Mouse (Mus musculus): ENCODE data around the gene F10. TPM values are rescaled to one million over a fixed set of nuclear protein-coding genes. Genes with fewer than 3 reads are reported as not detected.

F10 gene
- polyA plus RNA-seq (2012; rRNA removed), result 0.76 and 1.3 TPM in 2 replicates

DNA sequence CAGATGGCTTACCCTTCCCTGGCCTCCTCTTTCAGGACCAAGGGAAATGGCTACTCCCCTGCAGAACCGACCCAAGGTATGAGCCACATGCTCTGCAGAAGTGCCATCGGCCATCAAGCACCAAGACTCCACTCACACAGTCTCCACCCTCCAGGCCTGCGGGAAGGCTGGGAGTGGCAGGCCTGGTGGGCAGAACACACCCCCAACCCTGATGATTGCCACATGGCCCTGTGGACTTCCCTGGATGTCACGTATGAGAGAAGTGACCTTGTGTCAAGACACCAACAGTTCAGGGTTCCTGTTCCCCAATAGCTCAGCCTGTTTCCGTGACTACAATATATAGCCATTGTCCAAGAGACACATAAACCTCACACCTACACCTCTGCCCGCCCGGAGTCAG, at the start of gene F10:
Gene F10 (plus strand): TSS at position 294 of the 400 bp plus-strand sequence.

DNA sequence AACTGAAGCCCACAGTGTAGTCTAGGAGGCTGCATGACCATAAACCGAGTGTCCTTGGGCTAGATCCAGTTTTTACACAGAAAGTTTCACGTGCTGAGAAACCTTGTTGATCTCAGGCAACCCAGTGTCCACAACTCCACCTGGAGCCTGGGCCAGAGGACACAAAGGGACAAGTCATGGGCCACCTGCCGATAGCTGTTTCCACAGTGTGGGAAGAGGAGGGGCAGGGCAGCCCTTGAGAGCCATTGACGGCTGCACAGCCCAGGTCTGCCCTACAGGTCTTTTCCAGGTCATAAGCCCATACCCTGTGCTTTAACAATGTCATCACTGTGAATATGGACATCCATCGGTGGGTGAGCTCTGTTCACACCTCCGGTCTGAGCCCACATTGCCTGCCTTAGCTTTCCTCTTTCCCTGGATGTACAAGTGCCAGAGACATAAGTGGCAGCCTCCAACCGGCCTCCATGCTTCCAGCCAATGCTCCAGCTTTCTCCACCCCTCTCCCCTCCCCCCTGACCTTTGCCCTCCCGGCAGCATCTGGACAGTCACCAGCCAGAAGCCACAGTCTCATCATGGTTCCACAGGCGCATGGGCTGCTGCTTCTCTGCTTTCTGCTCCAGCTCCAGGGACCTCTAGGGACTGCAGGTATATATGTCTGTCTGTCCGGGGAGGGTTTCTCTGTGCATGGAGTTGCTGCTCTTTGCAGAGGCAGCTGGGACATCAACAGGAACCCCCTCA, 11.5 kb upstream of the F10 start, which contains the start of gene F7:
Gene F7 (plus strand): TSS at position 548 of the 738 bp plus-strand sequence.

DNA sequence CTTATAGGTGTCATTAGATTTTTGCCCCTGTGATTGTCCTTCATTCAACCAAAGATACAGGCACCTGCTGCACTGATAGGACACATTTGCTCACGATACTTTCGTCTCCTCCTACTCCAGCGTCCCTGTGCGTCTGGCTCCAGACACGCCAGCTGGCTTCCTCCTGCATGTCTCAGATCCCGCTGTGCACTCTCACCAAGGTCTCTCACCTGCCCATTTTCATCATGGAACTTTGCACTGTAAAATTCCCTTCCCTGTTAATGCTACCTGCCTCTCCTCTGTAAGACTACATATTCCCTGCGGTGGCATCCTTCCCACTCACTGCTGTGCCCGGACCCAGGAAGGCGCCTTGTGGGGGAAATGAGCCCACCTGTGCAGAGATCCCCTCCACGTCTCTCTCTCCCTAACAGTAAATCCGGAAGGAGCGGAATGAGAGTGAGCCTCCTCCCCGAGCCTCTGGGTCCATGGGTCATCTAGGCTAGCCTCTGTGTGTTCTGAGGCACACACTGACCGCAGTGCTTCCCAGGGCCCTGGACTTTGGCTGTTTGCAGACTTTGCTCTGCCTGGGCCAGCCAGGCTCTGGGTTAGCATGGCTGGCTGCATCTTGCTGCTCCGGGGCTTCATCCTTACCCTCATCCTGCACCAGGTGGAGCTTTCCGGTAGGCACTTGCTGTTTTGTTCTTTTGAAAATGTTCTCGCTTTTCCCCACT, 23.5 kb downstream of the F10 start, which contains the start of gene Proz:
Gene Proz (plus strand): TSS at position 474 of the 710 bp plus-strand sequence.

DNA sequence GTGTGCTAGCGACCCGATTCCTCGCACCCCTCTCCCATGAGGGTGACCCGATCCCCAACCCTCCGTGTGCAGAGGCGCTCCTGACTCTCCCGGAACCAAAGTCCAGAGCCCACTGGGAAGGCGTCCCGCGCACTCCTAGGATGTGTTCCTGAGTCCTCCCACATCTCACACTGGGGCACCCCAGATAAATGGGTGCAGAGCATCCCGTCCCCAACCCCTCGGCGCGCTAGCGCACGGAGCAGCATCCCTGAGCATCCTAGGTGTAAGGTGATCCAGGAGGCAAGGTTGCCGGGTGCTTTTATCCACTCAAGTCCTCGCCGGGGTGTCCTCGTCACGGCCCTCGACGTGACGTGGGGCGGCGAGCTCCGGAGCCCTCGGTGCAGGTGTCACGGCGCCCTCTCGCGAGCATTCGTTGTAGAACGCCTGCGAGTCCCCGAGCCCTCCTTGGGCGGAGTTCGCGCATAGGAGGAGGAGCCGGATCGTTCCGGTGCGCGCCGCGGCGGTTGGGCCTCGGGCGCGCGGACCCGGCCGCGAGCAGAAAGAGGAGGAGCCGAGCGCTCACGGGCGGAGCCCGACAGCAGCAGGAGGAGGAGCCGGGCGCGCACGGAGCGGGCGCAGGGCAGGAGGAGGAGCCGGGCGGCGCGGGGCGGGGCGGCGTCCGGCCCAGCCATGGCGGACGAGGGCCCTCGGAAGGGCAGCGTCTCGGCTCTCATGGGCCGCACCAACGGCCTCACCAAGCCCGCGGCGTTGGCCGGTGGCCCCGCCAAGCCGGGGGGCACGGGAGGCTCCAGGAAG, 68.2 kb downstream of the F10 start, which contains the start of the genes Pcid2 and Cul4a:
Gene Pcid2 (minus strand): TSS at position 373 of the 795 bp plus-strand sequence.
Gene Cul4a (plus strand): TSS at position 535 of the 795 bp plus-strand sequence.

Other genes starting within 250 kb of the F10 start
- gene Mcf2l, start 163.5 kb upstream of the F10 start, polyA plus RNA-seq (2012; rRNA removed), result 7.7 and 8.7 TPM in 2 replicates
- gene F7, start 11.3 kb upstream of the F10 start, polyA plus RNA-seq (2012; rRNA removed), result 0.64 and 0.67 TPM in 2 replicates
- 0.47 and 1.4 TPM in 2 replicates for gene Proz, start 23.6 kb downstream of the F10 start, polyA plus RNA-seq (2012; rRNA removed)
- gene Pcid2, start 68.2 kb downstream of the F10 start, polyA plus RNA-seq (2012; rRNA removed), result 34.8 and 35.7 TPM in 2 replicates
- gene Cul4a, start 68.3 kb downstream of the F10 start, polyA plus RNA-seq (2012; rRNA removed), result 68.0 and 75.3 TPM in 2 replicates
- 665 and 756 TPM in 2 replicates for gene Lamp1, start 121.9 kb downstream of the F10 start, polyA plus RNA-seq (2012; rRNA removed)
- gene Grtp1, start 163.3 kb downstream of the F10 start, polyA plus RNA-seq (2012; rRNA removed), result 11.2 and 15.4 TPM in 2 replicates
- gene Adprhl1, start 216.9 kb downstream of the F10 start, polyA plus RNA-seq (2012; rRNA removed), result 0.06 and 0.08 TPM in 2 replicates

All from ovary, adult 2 months (tissue).